ENCODE assay signal across 7 mouse cellular contexts in the genomic region with DNA sequence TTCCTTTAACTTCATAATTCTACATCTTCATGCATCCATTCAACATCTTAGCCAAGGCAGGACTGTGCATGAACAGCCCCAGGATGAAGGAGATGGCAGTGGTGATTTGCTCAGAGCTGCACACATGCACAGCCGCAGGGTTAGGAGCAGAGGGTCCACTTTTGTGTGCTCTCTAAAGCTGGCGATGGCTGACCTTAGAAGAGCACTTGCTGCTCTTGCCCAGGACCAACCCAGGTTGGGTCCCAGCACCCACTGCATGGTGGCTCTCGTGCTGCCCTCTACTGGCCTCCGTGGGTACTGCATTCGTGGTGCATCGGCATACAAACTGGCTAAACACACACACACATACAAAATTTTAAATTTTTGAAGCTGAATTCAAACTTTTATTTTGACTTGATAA.
DNase-seq lines count a peak whose midpoint lies in the region; ATAC-seq and TF ChIP-seq lines count a peak whose summit lies in the region.

No protein-coding gene starts in this region.

- TF ChIP-seq POLR2A in MEL (IDR thresholded peaks at IDR 0.05; ENCODE audit: control insufficient read depth in 1 of 2, insufficient read depth in 1 of 2, low read depth in 1 of 2, low read length in 2 of 2, poor library complexity in 1 of 2), result no peak

- H3K9me3 ChIP-seq in MEL (replicated peaks; ENCODE audit: insufficient read depth, low read length), result no peaks in the 10 kb centered on the region
- H3K9me3 ChIP-seq in embryonic facial prominence, embryonic 10.5 days, result no peaks in the 10 kb centered on the region
- H3K9me3 ChIP-seq in hindbrain, embryonic 14.5 days (ENCODE audit: control insufficient read depth, low read length), result no peaks in the 10 kb centered on the region

- no peak overlapping the region for H3K9ac ChIP-seq in MEL (ENCODE audit: control insufficient read depth, low read depth, low read length, poor library complexity, severe bottlenecking)
- H3K9ac ChIP-seq in hindbrain, embryonic 14.5 days, result no peak overlapping the region

- TF ChIP-seq EP300 in MEL (IDR thresholded peaks at IDR 0.05; ENCODE audit: low read depth in 1 of 2, low read length in 2 of 2), result no peak

- intact Hi-C loops in left cerebral cortex, postnatal 14 days (cut with DNase I), result loop anchor here (5.0 to 10.0 kb wide), 3 partner anchors 115 to 323 kb away; a partner anchor contains a TSS

- peak; percentile 88 to 97 (median 89) for TF ChIP-seq CTCF in MEL (IDR thresholded peaks at IDR 0.05 in 2 of 3, conservative IDR thresholded peaks at IDR 0.05 in 1 of 3; ENCODE audit: control insufficient read depth in 1 of 3, insufficient read depth in 1 of 3, low read depth in 2 of 3, low read length in 3 of 3, poor library complexity in 1 of 3, severe bottlenecking in 1 of 3)

- H3K4me3 ChIP-seq in MEL (ENCODE audit: control insufficient read depth in 1 of 2, insufficient read depth in 1 of 2, low read depth in 2 of 2, low read length in 2 of 2), result no peak overlapping the region
- no peak overlapping the region for H3K4me3 ChIP-seq in embryonic facial prominence, embryonic 10.5 days
- H3K4me3 ChIP-seq in hindbrain, embryonic 14.5 days (replicated peaks; ENCODE audit: low read length), result no peak overlapping the region

- no peak overlapping the region for H3K4me2 ChIP-seq in hindbrain, embryonic 14.5 days (replicated peaks)

- H3K27me3 ChIP-seq in MEL (ENCODE audit: control insufficient read depth in 1 of 2, insufficient read depth in 2 of 2, low read length in 2 of 2), result no peaks in the 10 kb centered on the region
- no peaks in the 10 kb centered on the region for H3K27me3 ChIP-seq in embryonic facial prominence, embryonic 10.5 days (replicated peaks; ENCODE audit: low read depth, poor library complexity, severe bottlenecking)
- no peaks in the 10 kb centered on the region for H3K27me3 ChIP-seq in hindbrain, embryonic 14.5 days (ENCODE audit: control insufficient read depth, insufficient read depth, low read length)

- no peak for ATAC-seq in hindbrain, embryonic 14.5 days (ENCODE audit: low FRiP score)

- DNase-seq in MEL (ENCODE audit: low read depth, low spot score), result peak; percentile 81
- peak; percentile 87 for DNase-seq in adrenal gland, postnatal 10 days
- DNase-seq in embryonic facial prominence, embryonic 10.5 days (ENCODE audit: low spot score), result peak; percentile 80
- DNase-seq in hindbrain, embryonic 14.5 days (ENCODE audit: low spot score), result peak; percentile 84
- peak; percentile 67 to 76 for DNase-seq in left cerebral cortex, postnatal 14 days (ENCODE audit: low spot score in 2 of 2)
- DNase-seq in mesoderm, embryonic 11.5 days (ENCODE audit: low read depth, low spot score), result peak; percentile 67
- DNase-seq in spleen, postnatal 14 days (ENCODE audit: low spot score in 2 of 2), result peak; percentile 51 to 68

- 44% methylated on average over 6 of the region's 6 CpGs for WGBS in embryonic facial prominence, embryonic 10.5 days
- 38% methylated on average over 6 of the region's 6 CpGs for WGBS in hindbrain, embryonic 14.5 days

- no peaks in the 10 kb centered on the region for H3K79me2 ChIP-seq in MEL (ENCODE audit: control insufficient read depth, insufficient read depth, low read length, poor library complexity)

- no peak overlapping the region for H3K27ac ChIP-seq in MEL (ENCODE audit: control insufficient read depth, low read depth, low read length)
- H3K27ac ChIP-seq in embryonic facial prominence, embryonic 10.5 days (replicated peaks), result no peak overlapping the region
- H3K27ac ChIP-seq in hindbrain, embryonic 14.5 days, result no peak overlapping the region

- TF ChIP-seq RAD21 in MEL (IDR thresholded peaks at IDR 0.05; ENCODE audit: low read depth, low read length), result peak; percentile 63

- no peaks in the 10 kb centered on the region for H3K4me1 ChIP-seq in MEL (ENCODE audit: control insufficient read depth in 1 of 2, insufficient read depth in 2 of 2, low read length in 2 of 2)
- no peaks in the 10 kb centered on the region for H3K4me1 ChIP-seq in embryonic facial prominence, embryonic 10.5 days
- no peaks in the 10 kb centered on the region for H3K4me1 ChIP-seq in hindbrain, embryonic 14.5 days (replicated peaks; ENCODE audit: control insufficient read depth, insufficient read depth, low read length)

- peaks cover 0 to 33% of the 10 kb centered on the region in 2 experiments; a peak in 2 of 4 replicates for H3K36me3 ChIP-seq in MEL (ENCODE audit: control insufficient read depth in 1 of 2, insufficient read depth in 2 of 2, low read length in 2 of 2)
- H3K36me3 ChIP-seq in embryonic facial prominence, embryonic 10.5 days (replicated peaks), result peaks cover 100% of the 10 kb centered on the region
- peaks cover 100% of the 10 kb centered on the region for H3K36me3 ChIP-seq in hindbrain, embryonic 14.5 days (replicated peaks; ENCODE audit: control insufficient read depth, insufficient read depth)

TF ChIP-seq in MEL, 35 proteins besides CTCF, POLR2A, EP300 and RAD21:
- no peak for TF ChIP-seq USF1 (IDR thresholded peaks at IDR 0.05; ENCODE audit: low read depth, low read length)
- no peak for TF ChIP-seq TCF12 (IDR thresholded peaks at IDR 0.05; ENCODE audit: low read depth, low read length)
- no peak for TF ChIP-seq POLR2AphosphoS5 (IDR thresholded peaks at IDR 0.05; ENCODE audit: borderline replicate concordance, low read depth, low read length)
- TF ChIP-seq NELFE (IDR thresholded peaks at IDR 0.05; ENCODE audit: low read depth, low read length), result no peak
- TF ChIP-seq SMC3 (IDR thresholded peaks at IDR 0.05; ENCODE audit: low read depth, low read length), result peak; percentile 79
- peak; percentile 40; the same call in 1 of the 2 replicates for TF ChIP-seq JUND (IDR thresholded peaks at IDR 0.05; ENCODE audit: low read depth, low read length)
- no peak for TF ChIP-seq MAFK (IDR thresholded peaks at IDR 0.05; ENCODE audit: borderline replicate concordance, low read depth, low read length)
- peak; percentile 49 for TF ChIP-seq ZC3H11A (IDR thresholded peaks at IDR 0.05; ENCODE audit: low read depth, low read length)
TF ChIP-seq in MEL: peak in this region for 3.
